Mouse (Mus musculus): Measurements from ENCODE around the gene Dynlt1a. TPM values are rescaled to one million over a fixed set of nuclear protein-coding genes. Genes with fewer than 3 reads are reported as not detected.
"Not testable (repeated sequence)": the region's sequence is repeated elsewhere in the genome, so short reads cannot be mapped to it uniquely, and the experiment has no call there.

Gene Dynlt1a
- total RNA-seq (2017) = 13.9 and 14.0 TPM in 2 replicates

DNA sequence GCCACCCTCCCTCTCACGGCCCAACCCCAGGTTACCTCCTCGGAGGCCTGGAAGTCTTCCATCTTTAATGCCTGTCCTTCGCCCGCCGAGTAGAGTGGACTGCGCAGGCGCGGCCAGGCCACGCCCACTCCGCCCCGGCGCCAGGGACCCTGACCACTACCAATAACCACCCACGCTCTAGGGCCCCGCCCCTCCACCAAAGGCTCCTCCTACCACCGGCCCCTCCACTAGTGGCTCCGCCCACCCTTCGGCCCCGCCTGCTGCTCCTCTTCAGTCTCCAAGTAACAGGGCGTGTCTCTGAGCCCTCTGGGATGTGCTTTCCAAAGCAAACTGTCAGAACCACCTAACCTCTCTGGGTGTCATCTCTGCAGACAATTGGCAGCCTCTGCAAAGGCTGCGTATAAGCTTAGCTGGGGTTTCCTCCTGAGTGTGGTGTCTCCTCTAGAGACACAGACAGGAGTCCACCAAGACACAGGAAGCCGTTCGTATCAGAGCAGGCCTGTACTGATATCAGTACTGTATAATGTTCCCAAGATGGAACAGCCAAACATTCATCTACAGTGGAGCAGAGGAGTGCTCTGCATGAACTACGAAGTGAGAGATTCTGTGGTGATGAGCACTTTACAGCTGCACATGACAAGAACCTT is at the start of gene Dynlt1a:
Gene Dynlt1a (minus strand): TSS at position 162 of the 647 bp plus-strand sequence.
- peak; percentile 92 for ATAC-seq (replicated peaks; ENCODE audit: low read depth, poor library complexity, severe bottlenecking)

DNA sequence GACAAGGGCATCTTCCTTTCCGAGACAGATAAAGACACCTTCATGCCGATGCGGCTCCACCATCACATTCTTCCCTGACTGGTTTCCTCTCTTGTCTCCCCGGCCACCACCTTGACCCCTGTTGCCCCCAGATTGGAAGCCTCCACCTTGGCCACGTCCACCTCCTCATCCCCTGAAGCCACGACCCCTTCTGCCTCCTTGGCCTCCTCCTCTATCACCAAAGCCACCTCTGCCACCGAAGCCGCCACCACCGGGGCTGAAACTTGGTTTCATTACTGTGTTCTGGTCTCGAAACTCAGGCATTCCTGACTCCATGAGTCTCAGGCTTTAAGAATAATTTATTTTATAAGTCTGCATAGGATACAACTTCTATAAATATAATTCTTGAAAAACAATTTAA is 38.0 kb upstream of the Dynlt1a start:
- not testable (repeated sequence) for ATAC-seq (replicated peaks; ENCODE audit: low read depth, poor library complexity, severe bottlenecking)

DNA sequence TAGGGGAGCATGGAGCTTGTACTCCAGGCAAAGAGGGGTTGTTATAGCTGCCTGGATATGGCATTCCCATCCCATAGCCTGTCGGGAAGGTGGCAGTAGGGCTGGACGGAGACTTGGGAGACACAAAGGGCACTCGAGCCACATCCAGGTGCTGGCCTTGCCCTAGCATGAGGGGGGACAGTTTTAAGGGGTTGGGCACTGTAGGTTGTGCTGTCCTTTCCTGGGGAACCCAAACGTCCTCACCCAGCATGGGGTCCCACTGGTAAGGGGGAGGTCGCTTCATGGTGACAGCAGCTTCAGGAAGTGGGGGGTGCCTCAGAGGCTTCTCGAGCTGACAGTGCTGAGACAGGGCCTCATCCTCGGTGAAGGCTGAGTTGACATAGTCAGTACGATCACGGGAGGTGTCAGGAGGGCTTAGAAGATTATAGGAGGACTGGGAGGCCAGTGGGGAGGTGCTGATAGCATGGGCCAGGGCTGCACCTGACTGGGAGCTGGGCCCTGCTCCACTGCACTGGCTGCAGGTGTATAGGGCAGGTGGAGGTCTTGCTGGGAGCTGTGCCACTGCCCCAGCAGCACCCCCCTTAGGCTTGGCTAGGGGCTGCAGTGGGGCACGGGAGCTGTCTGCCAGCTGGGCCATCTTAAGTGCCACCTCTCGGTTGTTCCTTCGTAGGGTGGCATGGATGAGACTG is 25.4 kb upstream of the Dynlt1a start:
- ATAC-seq (replicated peaks; ENCODE audit: low read depth, poor library complexity, severe bottlenecking) = not testable (repeated sequence)

DNA sequence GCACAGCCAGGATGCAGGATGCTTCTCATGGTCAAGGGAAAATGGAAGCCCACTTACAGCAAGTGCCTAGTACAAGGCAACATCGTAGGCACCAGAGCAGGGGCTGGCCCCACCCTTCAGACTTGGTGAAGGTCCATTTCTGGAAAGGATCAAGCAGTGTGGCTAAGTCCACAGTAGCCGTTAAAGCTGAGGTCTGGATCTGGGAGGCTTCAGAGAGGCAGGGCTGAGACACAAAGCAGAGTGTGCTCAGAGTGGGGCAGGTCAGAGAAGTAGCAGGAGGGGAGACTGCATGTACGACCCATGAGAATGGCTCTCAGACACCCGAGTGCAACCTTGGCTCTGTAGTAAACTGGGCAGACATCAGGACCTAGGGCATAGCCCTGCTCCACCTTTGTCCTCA is 11.7 kb upstream of the Dynlt1a start:
- not testable (repeated sequence) for ATAC-seq (replicated peaks; ENCODE audit: low read depth, poor library complexity, severe bottlenecking)

DNA sequence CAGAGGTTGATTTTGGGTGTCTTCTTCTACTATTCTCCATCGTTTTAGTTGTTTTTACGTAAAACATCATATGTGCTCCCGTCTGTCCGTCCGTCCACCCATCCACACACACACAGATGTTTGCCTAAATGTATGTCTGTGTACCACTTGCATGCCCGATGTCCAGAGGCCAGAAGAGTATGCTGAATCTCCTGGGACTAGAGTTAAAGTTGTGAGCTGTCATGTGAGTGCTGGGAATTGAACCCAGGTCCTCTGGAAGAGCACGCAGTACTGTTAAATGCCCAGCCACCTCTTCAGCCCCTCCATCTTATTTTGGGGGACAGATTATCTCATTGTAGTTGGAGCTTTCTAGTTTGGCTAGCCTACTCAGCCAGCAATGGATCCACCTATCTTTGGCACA is 10.3 kb upstream of the Dynlt1a start:
- not testable (repeated sequence) for ATAC-seq (replicated peaks; ENCODE audit: low read depth, poor library complexity, severe bottlenecking)

DNA sequence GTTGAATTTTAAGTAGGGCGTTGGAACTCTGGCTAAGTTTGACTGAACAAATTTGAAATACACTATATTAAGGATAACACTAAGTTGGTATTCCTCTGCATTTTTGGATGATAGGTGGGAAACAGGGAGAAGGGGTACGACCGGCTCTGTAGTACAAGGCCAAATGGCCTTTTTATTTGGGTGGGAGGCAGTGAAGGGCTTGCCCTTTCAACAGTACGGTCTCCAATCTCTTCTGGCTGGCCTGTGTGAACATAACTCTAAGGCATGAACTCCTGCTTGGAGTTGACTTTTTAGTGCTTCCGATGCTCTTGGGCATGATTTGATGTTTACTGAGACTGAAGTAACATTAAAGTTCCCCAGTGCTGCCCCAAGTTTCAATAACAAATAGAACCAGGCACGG is 8.2 kb upstream of the Dynlt1a start:
- ATAC-seq (replicated peaks; ENCODE audit: low read depth, poor library complexity, severe bottlenecking) = not testable (repeated sequence)

DNA sequence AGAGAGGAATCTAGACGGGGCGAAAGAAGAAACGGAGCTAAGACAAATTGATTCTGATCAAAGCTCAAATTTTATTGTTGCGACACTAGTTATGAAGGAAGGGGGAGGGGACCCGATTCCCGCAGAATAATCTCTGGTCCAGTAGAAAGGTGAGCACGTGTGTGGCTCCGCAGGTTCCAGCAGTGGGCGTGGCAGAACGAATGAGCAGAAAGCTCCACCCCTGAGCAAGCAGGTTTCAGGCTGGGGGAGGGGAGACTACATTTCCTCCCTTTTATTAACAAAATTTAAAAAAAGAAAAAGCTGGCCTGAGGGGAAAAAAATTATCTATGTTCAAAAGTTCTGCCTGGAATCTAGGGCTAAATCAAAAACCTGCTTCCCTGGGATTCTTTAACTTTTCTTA is 7.7 kb upstream of the Dynlt1a start:
- not testable (repeated sequence) for ATAC-seq (replicated peaks; ENCODE audit: low read depth, poor library complexity, severe bottlenecking)

DNA sequence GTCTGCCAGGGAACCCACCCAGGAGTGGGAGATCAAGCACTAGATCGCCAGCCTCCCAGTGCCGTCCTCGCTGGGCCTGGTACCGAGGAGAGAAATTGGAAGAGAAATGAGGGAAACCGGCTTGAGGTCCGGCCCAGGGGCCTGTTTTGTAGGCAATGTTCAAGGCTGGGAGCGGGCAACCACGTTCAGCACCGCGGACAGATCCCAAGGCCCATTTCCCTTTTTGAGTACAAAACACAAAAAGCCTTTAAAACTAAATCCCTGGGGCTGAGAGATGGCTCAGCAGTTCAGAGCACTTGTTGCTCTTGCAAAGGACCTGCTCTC is 4.4 kb upstream of the Dynlt1a start:
- ATAC-seq (replicated peaks; ENCODE audit: low read depth, poor library complexity, severe bottlenecking) = peak; percentile 45

DNA sequence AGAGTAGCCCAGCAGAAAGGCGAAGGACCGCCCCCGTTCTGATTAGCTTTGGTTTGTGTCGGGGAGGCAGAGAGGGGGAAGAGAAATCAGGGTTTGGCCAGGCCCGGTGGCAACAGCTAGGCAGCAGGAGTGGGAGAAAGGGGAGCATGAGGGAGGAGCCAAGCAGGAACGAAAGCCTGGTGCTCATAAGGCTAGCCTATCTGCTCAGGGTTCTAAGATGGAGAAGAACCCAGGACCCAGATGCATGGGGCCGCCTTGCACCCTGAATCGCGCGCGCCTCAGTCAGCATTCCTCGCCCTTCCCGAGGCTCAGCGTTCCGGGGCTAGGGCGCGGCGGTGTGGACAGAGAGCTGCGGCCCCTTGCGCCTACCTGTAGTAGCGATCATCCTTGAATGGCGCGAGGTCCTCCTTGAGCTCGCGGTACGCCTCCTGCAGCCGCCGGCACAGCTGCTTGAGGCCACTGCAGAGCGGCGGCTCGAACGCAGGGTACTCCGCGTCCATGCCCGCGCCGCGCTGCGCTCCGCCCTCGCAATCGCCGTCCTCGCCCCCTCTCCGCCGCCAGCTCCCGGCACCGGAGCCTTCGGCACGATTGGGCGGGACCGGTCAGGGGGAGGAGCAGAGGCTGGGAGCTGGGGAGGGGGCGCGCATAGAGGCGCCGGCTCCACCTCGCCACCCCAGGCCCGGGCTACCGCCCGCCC is 3.9 kb upstream of the Dynlt1a start:
- ATAC-seq (replicated peaks; ENCODE audit: low read depth, poor library complexity, severe bottlenecking) = not testable (repeated sequence)

DNA sequence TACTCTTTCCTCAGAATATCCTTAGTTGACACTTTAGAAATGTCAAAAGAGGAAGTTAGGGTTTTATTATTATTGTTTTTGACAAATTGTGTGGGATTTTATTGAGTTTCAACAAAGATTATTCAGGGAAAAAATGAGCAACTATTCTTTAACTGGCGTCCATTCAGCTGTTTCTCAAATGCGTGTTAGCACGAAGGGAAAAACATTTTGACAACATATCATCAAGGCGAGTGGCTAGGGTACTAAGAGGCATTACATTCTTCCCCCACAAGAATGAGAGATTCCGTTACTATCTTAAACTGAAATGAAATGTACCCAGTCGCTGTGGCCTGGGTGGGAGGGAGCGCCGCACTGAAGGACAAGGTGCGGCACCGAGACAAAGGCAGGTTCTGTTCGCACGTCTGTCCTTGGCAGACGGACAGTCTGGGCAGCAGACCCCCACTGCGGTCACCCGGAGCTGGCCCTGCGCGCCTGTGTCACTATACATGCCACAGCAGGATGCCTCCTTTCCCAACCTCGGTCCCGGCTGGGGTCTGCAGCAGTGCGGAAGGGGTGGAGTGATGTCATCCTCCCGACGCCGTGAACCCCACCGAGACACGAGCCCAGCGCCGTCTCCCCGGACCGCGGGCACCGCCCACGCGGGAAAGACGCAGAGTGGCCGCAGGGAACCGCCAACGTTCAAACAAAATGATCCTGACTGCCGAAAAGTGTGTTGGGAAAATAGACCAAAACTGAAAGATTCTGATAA is 747 bp downstream of the Dynlt1a start:
- peak; percentile 60 for ATAC-seq (replicated peaks; ENCODE audit: low read depth, poor library complexity, severe bottlenecking)

DNA sequence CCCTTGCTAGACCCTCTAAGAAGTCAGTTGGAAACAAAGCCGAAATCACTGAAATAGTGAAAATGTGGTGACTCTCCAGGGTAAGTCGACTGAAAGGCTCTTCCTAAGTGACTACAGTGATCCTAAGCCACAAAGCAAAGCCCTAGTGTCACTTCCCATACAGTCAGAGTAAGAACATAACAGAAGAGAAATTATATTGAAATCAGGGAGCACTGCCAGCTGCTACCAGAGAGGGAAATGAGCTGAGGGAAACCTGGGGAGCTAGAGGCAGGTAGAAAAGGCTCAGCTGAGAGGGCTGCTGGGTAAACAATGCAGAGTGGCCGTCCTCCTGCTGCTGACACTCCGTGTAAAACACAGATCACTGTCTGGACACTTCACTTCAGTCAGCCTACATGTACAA is 1.6 kb downstream of the Dynlt1a start:
- peak; percentile 12 for ATAC-seq (replicated peaks; ENCODE audit: low read depth, poor library complexity, severe bottlenecking)

DNA sequence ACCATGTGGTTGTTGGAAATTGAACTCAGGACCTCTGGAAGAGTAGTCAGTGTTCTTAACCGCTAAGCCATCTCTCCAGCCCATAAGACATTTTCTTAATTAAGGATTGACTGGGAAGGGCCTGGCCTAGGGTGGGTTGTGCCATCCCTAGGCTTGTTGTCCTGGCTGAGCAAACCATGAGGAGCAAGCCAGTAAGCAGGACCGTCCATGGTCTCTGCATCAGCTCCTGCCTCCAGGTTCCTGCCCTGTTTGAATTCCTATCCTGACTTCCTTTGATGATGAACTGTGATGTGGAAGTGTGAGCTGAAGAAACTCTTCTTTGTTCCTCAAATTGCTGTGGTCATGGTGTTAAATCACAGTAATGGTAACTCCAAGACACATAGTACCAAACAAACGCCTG is 2.8 kb downstream of the Dynlt1a start:
- ATAC-seq (replicated peaks; ENCODE audit: low read depth, poor library complexity, severe bottlenecking) = not testable (repeated sequence)

DNA sequence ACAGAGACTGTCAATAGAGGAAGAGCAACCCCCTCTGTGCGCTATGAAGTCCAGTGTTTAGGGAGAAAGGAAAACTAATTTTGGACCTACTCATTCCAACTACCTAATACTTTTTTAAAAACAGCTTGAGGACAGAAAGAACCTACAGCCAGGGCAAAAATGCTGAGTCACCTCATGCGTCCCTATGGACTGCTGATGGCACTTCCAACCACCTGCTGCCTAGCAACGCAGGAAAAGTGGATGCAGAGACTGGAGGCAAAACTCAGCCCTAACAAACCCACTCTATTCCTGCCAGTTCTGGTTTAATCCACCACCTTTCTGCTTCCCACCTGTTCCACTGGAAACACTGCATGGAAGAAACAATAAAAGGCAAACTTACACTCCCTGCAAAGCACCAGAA is 4.5 kb downstream of the Dynlt1a start:
- ATAC-seq (replicated peaks; ENCODE audit: low read depth, poor library complexity, severe bottlenecking) = not testable (repeated sequence)

DNA sequence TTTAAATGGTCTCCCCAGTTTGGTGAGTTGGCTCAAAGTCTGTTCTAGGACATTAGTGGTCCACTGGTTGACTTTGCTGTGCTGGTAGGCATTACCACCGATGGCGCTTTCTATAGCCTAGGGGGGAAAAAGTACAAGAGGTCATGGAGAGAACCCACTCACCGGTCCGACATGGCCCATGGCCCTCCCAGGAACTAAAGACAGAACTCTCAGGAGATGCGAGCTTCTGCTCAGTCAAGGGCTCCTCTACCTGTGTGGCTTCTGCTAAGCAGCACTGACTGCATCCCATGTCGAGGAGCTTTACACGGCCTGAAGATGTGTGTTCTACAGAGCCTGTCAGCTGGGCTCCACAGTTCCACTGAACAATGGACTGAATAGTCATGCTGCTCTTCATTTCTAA is 5.6 kb downstream of the Dynlt1a start:
- ATAC-seq (replicated peaks; ENCODE audit: low read depth, poor library complexity, severe bottlenecking) = not testable (repeated sequence)

DNA sequence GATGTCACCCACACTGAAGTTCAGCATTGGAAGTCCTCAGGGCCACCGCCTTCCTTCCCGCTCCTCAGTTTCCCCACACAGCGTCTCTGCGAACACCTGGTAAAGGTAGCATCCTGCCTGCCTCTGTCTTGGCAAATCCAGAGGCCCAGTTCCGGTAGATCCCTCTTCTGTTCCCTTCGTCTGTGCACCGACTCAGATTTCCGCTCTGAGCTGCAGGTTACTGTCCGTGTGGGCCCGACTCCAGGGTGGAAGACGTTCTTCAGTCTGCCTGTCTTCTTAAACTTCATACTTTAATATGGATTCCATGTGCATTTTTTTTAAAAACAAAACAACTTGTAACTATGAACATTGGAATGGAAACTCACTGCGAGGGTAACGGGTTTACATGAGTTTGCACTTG is 10.8 kb downstream of the Dynlt1a start:
- ATAC-seq (replicated peaks; ENCODE audit: low read depth, poor library complexity, severe bottlenecking) = not testable (repeated sequence)

DNA sequence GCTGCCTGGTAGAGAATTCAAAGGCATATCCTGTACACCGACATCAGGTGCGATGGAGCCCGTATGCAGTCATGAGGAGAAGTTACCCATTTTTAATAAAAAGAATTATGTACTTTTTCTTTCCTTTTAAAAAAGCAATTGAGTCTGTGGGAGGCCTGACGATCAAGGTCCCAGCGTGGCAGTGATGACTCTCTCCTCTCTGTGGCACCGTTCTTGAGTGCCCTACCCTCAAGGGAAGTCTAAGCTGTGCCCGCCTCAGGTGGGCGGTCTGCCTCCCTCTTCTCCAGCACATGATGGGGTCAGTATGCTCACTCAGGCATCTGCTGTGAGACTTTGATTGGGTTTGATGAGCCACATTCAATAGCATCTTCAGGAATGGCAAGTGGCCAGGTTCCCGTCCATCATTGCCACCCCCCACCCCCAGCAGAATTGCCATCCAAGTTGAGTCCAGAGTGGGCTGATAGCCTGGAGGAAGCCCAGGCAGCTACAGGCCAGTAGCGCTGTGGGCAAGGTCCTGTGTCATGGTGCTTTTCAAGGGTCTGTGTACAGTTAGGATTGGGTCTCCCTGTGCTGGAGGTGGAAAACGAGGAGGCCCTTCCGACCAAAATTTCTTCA is 11.5 kb downstream of the Dynlt1a start:
- not testable (repeated sequence) for ATAC-seq (replicated peaks; ENCODE audit: low read depth, poor library complexity, severe bottlenecking)

DNA sequence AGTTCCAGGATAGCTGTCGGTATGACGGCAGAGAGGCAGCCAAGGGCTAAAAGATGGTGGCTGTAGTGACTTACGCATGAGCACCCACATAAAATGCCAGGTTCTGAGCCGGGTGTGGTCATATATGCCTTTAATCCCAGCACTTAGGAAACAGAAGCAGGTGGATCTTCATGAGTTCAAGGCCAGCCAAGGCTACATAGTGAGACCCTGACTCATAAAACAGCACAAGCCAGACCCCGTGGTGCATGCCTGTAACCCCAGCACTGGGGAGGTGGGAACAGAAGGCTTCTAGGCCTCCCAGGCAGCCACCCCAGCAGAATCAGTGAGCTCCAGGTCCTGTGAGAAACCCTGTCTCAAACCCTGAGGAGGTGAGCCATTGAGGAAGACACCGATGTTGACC is 12.4 kb downstream of the Dynlt1a start:
- not testable (repeated sequence) for ATAC-seq (replicated peaks; ENCODE audit: low read depth, poor library complexity, severe bottlenecking)

DNA sequence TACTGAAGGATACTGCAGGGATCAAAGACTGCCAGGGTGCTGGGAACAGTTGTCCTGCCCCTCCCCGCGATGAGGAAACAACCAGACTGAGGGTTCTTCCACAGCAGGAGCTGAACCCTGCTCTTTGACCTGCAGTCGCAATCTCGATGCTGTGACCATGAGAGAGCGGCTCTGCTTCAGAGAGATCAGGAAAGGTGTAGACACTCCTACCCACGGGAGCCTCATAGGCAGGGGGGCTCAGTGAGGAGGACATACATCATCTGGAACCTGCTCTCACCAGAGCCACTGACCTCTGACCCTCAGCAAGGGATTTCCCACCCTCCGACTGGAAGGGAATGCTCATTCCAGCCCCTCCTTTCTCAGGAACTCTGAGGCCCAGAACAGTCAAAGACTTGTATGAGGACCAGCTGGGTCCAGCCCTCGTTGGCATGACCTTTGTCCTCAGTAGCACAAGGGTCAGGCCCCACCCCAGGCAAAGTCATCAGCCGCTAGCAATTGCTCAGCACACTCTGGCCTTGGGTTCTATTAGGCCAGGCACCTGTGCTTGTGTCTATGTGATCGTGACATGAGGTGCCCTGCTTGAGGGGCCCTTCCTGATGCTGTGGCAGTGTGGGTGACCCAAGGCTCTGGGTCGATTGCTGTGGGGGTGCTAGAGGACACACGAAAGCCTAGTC is 17.0 kb downstream of the Dynlt1a start:
- not testable (repeated sequence) for ATAC-seq (replicated peaks; ENCODE audit: low read depth, poor library complexity, severe bottlenecking)

DNA sequence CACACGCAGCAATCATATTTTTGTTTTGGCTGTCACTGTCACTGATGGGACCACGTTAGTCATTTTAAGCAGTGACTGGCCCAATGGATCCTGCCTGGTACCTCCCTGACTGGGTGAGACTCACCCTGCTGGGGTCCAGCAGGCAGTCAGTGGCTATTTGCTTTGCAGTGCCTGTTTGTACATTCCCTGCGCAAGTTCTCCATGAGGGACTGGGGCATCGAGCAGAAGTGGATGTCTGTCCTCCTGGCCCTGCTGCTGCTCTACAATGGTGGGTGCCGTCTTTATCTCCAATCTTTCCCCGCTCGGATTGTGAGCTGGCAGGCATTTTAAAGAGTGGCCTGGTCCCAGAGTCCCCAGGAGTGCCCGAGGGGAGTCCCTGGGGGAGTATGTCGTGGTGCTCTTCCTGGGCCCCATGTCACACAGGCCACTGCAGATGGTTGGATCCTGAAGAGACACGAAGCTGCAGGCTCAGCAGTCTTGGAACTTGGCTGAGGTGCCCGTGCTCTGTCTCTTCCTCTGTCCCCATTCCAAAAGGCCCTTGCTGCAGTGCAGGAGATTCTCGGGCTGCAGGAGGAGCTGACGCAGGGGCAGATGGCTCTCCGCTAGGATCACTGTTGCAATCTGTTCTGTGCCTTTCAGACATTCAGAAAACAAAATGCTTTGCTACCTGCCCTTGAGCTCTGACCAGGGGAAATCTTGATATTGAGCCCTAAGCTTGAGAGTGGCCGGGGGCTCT is 20.1 kb downstream of the Dynlt1a start:
- ATAC-seq (replicated peaks; ENCODE audit: low read depth, poor library complexity, severe bottlenecking) = not testable (repeated sequence)

All from common myeloid progenitor, adult 5-6 weeks (primary cell).